Mouse (Mus musculus): ENCODE data around the gene Gm2056.
"Not testable (repeated sequence)": the region's sequence is repeated elsewhere in the genome, so short reads cannot be mapped to it uniquely, and the experiment has no call there.

- TF ChIP-seq POLR2A (IDR thresholded peaks at IDR 0.05; ENCODE audit: extremely low read depth, insufficient read depth, low read length); CTCF (IDR thresholded peaks at IDR 0.05; ENCODE audit: low read depth, low read length): not testable (repeated sequence)
These were observed 42.8 kb upstream of the Gm2056 start for GRCm38 (mm10) chr12:87984000-87984399.

All from liver, adult 2 months (tissue).